Mouse (Mus musculus) MEL (cell line): Measurements from ENCODE around the gene Gm4353. TPM values are rescaled to one million over a fixed set of nuclear protein-coding genes. Genes with fewer than 3 reads are reported as not detected.

ENCODE experiments used
- DNase-seq: peaks from one replicate; pipeline ENCODE4 v3.0.0; 2011; ENCODE audit warnings: low read depth, low spot score
- H3K27ac ChIP-seq: 2 replicates; pipeline ENCODE4 v1.5.1; 2012; ENCODE audit warnings: low read depth, mild to moderate bottlenecking, control low read depth, low read length, moderate library complexity; ENCODE audit not compliant: control insufficient read depth
- H3K27me3 ChIP-seq, 2 experiments: fragments of 150-350 bp in 1 of 2; sonication (generic) in 1 of 2; 2 replicates each; pipeline ENCODE4 v1.6.1; 2012; ENCODE audit warnings: low read length in 2 of 2, mild to moderate bottlenecking in 2 of 2, improper control_type of control experiment in 1 of 2, moderate library complexity in 1 of 2; ENCODE audit not compliant: insufficient read depth in 2 of 2, control insufficient read depth in 1 of 2
- H3K36me3 ChIP-seq, 2 experiments: 2 replicates each; pipeline ENCODE4 v1.6.1; 2012 to 2014; ENCODE audit warnings: low read length in 2 of 2, improper control_type of control experiment in 1 of 2, inconsistent platforms in 1 of 2, mild to moderate bottlenecking in 1 of 2; ENCODE audit not compliant: insufficient read depth in 2 of 2, control insufficient read depth in 1 of 2
- H3K4me1 ChIP-seq, 2 experiments: fragments of 150-350 bp in 1 of 2; sonication (generic) in 1 of 2; 2 replicates each; pipeline ENCODE4 v1.6.1; 2012; ENCODE audit warnings: low read length in 2 of 2, improper control_type of control experiment in 1 of 2, mild to moderate bottlenecking in 1 of 2; ENCODE audit not compliant: insufficient read depth in 2 of 2, control insufficient read depth in 1 of 2
- H3K4me3 ChIP-seq, 2 experiments: fragments of 150-350 bp in 1 of 2; sonication (generic) in 1 of 2; 2 replicates each; pipeline ENCODE4 v1.5.1; 2012; ENCODE audit warnings: low read depth in 2 of 2, low read length in 2 of 2, mild to moderate bottlenecking in 2 of 2, moderate library complexity in 2 of 2, control low read depth in 1 of 2, improper control_type of control experiment in 1 of 2; ENCODE audit not compliant: control insufficient read depth in 1 of 2, insufficient read depth in 1 of 2
- H3K79me2 ChIP-seq: 2 replicates; pipeline ENCODE4 v1.6.1; 2012; ENCODE audit warnings: mild to moderate bottlenecking, low read length, moderate library complexity; ENCODE audit not compliant: control insufficient read depth, poor library complexity, insufficient read depth
- H3K9ac ChIP-seq: 2 replicates; pipeline ENCODE4 v1.6.1; 2012; ENCODE audit warnings: low read depth, mild to moderate bottlenecking, control low read depth, low read length, moderate library complexity; ENCODE audit not compliant: control insufficient read depth, poor library complexity, severe bottlenecking
- H3K9me3 ChIP-seq: fragments of 150-350 bp; sonication (generic); replicated peaks from 2 replicates; pipeline ENCODE4 v1.6.1; 2012; ENCODE audit warnings: mild to moderate bottlenecking, low read length, improper control_type of control experiment, moderate library complexity; ENCODE audit not compliant: insufficient read depth
- CHD1 ChIP-seq: IDR thresholded peaks from 2 replicates; pipeline ENCODE4 v1.6.1; 2012; ENCODE audit warnings: low read depth, mild to moderate bottlenecking, inconsistent platforms, low read length, improper control_type of control experiment
- CHD2 ChIP-seq: IDR thresholded peaks from 2 replicates; pipeline ENCODE4 v1.6.1; 2011; ENCODE audit warnings: low read length, improper control_type of control experiment
- CTCF ChIP-seq, 3 experiments: IDR thresholded peaks in 2 of 3; conservative IDR thresholded peaks in 1 of 3; 2 replicates each; pipeline ENCODE4 v1.5.1; 2011 to 2012; ENCODE audit warnings: low read length in 3 of 3, low read depth in 2 of 3, mild to moderate bottlenecking in 2 of 3, improper control_type of control experiment in 1 of 3, inconsistent platforms in 1 of 3, mixed read lengths in 1 of 3, moderate library complexity in 1 of 3; ENCODE audit not compliant: control insufficient read depth in 1 of 3, insufficient read depth in 1 of 3, poor library complexity in 1 of 3, severe bottlenecking in 1 of 3
- E2F4 ChIP-seq: IDR thresholded peaks from 2 replicates; pipeline ENCODE4 v1.6.1; 2011; ENCODE audit warnings: low read depth, low read length, improper control_type of control experiment, borderline replicate concordance
- ELF1 ChIP-seq: IDR thresholded peaks from 2 replicates; pipeline ENCODE4 v1.6.1; 2014; ENCODE audit warnings: low read depth, mild to moderate bottlenecking, inconsistent platforms, low read length, improper control_type of control experiment, moderate library complexity
- ETS1 ChIP-seq: IDR thresholded peaks from 2 replicates; pipeline ENCODE4 v1.6.1; 2012; ENCODE audit warnings: low read depth, mild to moderate bottlenecking, inconsistent platforms, low read length, improper control_type of control experiment, moderate library complexity
- MAZ ChIP-seq: IDR thresholded peaks from 2 replicates; pipeline ENCODE4 v1.6.1; 2012; ENCODE audit warnings: low read depth, mild to moderate bottlenecking, inconsistent platforms, low read length, improper control_type of control experiment
- MXI1 ChIP-seq: IDR thresholded peaks from 2 replicates; pipeline ENCODE4 v1.6.1; 2011; ENCODE audit warnings: mild to moderate bottlenecking, low read depth, low read length, improper control_type of control experiment
- MYB ChIP-seq: IDR thresholded peaks from 2 replicates; pipeline ENCODE4 v1.6.1; 2011; ENCODE audit warnings: mild to moderate bottlenecking, low read depth, low read length, improper control_type of control experiment
- MYC ChIP-seq: IDR thresholded peaks from 2 replicates; pipeline ENCODE4 v1.6.1; 2011; ENCODE audit warnings: low read depth, mild to moderate bottlenecking, low read length, improper control_type of control experiment, moderate library complexity
- POLR2A ChIP-seq, 2 experiments: IDR thresholded peaks; 2 replicates each; pipeline ENCODE4 v1.6.1; 2011 to 2012; ENCODE audit warnings: low read length in 2 of 2, mild to moderate bottlenecking in 2 of 2, control low read depth in 1 of 2, improper control_type of control experiment in 1 of 2, low read depth in 1 of 2, moderate library complexity in 1 of 2; ENCODE audit not compliant: control insufficient read depth in 1 of 2, insufficient read depth in 1 of 2, poor library complexity in 1 of 2
- POLR2AphosphoS5 ChIP-seq: IDR thresholded peaks from 2 replicates; pipeline ENCODE4 v1.6.1; 2012; ENCODE audit warnings: low read depth, borderline replicate concordance, mild to moderate bottlenecking, inconsistent platforms, low read length, moderate library complexity, mixed read lengths
- RAD21 ChIP-seq: IDR thresholded peaks from 2 replicates; pipeline ENCODE4 v1.6.1; 2011; ENCODE audit warnings: mild to moderate bottlenecking, low read depth, low read length, improper control_type of control experiment
- RCOR1 ChIP-seq: IDR thresholded peaks from 2 replicates; pipeline ENCODE4 v1.6.1; 2012; ENCODE audit warnings: low read depth, mild to moderate bottlenecking, inconsistent platforms, low read length, improper control_type of control experiment
- ZC3H11A ChIP-seq: IDR thresholded peaks from 2 replicates; pipeline ENCODE4 v1.6.1; 2012; ENCODE audit warnings: low read depth, mild to moderate bottlenecking, inconsistent platforms, low read length, improper control_type of control experiment
- ZNF384 ChIP-seq: IDR thresholded peaks from 2 replicates; pipeline ENCODE4 v1.6.1; 2012; ENCODE audit warnings: low read depth, mild to moderate bottlenecking, inconsistent platforms, low read length, improper control_type of control experiment
- polyA plus RNA-seq, 2 experiments: library from polyadenylated mRNA; stranded (reverse) in 1 of 2; unstranded in 1 of 2; fragments of >175 nt in 1 of 2; fragments of >200 nt in 1 of 2; gene quantifications; 2 replicates each; pipeline versions ENCODE4 v1.2.1 to v1.2.4; 2012; ENCODE audit warnings: low replicate concordance in 2 of 2, low read depth in 1 of 2; ENCODE audit not compliant: insufficient read length in 2 of 2, insufficient read depth in 1 of 2, missing spikeins in 1 of 2
- total RNA-seq: library from RNA; depleted of rRNA; stranded (reverse); fragments of 300-350 nt; gene quantifications from 2 replicates; pipeline ENCODE4 v1.2.3, GENCODE M21; 2012

Gm4353 gene
- total and polyA plus RNA-seq, 3 experiments, result 21.0 to 22.7 TPM; not detected in 1

DNA sequence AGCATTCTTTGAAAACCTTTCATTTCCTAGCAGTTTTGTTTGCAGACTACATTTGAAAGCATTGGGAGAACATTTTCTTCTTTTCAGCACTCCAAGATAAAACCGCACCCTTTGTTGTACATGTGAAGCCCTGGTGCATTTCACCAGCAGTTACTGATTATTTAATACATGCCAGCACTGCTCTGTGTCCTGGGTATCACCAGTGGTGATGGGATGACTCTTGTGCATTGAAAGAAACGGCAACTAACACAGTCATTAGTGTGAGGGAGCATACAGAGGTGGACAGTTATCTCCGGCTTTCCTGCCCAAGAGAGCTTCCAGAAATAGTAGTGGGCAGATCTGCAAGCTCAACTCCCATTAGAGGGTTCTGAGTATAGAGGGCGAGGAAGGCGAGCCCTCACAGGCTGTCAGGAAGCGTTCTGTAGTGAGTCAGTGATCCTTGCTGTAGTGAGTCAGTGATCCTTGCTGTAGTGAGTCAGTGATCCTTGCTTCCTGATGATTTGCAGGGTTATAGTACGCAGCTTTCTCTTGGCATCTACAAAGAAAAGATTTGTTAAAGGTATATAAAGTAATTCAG is 15.6 kb upstream of the Gm4353 start:
- Histone ChIP-seq H3K4me3 (no peak overlapping the region), H3K36me3 (peaks cover 16% of the 10 kb centered on the region in 2 experiments), H3K27ac (no peak overlapping the region), H3K9me3 (no peaks in the 10 kb centered on the region), H3K4me1 (peaks cover 0 to 5% of the 10 kb centered on the region in 2 experiments; a peak in 1 of 4 replicates), H3K79me2 (peaks cover 18% of the 10 kb centered on the region), H3K27me3 (no peaks in the 10 kb centered on the region), H3K9ac (no peak overlapping the region)
- TF ChIP-seq POLR2AphosphoS5, result no peak
- no peak for TF ChIP-seq E2F4
- TF ChIP-seq ZNF384, result no peak
- no peak for TF ChIP-seq CHD1
- no peak for TF ChIP-seq CTCF (IDR thresholded peaks at IDR 0.05 in 2 of 3, conservative IDR thresholded peaks at IDR 0.05 in 1 of 3; ENCODE audit: control insufficient read depth in 1 of 3, insufficient read depth in 1 of 3, low read depth in 2 of 3, low read length in 3 of 3, poor library complexity in 1 of 3, severe bottlenecking in 1 of 3)
- no peak for TF ChIP-seq MYB
- TF ChIP-seq ZC3H11A, result no peak
- TF ChIP-seq ELF1, result no peak
- no peak for TF ChIP-seq POLR2A (IDR thresholded peaks at IDR 0.05; ENCODE audit: control insufficient read depth in 1 of 2, insufficient read depth in 1 of 2, low read depth in 1 of 2, low read length in 2 of 2, poor library complexity in 1 of 2)
- TF ChIP-seq MAZ, result no peak
- no peak for TF ChIP-seq CHD2
- TF ChIP-seq RAD21, result no peak
- TF ChIP-seq MYC, result no peak
- DNase-seq, result no peak

DNA sequence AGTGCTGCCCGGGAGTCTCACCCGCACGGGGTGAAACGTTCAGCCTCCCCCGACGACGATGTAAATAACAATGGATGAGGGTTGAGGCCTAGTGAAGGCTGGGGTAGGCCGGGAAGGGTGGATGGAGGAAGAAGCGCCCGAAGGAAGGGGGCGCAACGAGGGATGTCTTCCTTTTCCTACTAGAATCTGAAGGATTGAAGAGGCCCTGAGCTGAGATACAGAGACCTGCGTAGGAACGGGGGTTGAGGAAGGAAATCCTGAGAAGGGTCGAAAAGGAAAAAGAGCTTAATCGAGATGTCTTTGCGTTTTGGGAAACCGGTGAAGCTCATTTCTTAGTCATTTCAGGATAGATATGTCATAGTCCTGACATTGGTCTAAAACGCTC is 9.0 kb upstream of the Gm4353 start:
- TF ChIP-seq CTCF (IDR thresholded peaks at IDR 0.05 in 2 of 3, conservative IDR thresholded peaks at IDR 0.05 in 1 of 3; ENCODE audit: control insufficient read depth in 1 of 3, insufficient read depth in 1 of 3, low read depth in 2 of 3, low read length in 3 of 3, poor library complexity in 1 of 3, severe bottlenecking in 1 of 3) (peak in 1 of 3 experiments; percentile 9; a peak in 1 of 6 replicates), ETS1 (no peak), RCOR1 (0 out of 2 replicates have a peak, but pooled peaks have one; percentile 14), MXI1 (peak; percentile 15; the same call in 1 of the 2 replicates), MYC (0 out of 2 replicates have a peak, but pooled peaks have one; percentile 9)

More for the DNA sequence above, 9.0 kb upstream of the Gm4353 start:
- peaks cover 34% of the 10 kb centered on the region for H3K79me2 ChIP-seq
- no peaks in the 10 kb centered on the region for H3K9me3 ChIP-seq
- peaks cover 4 to 5% of the 10 kb centered on the region in 2 experiments for H3K27me3 ChIP-seq
- H3K27ac ChIP-seq, result peak overlapping the region; percentile 72
- peaks cover 6 to 10% of the 10 kb centered on the region in 2 experiments for H3K4me1 ChIP-seq
- H3K9ac ChIP-seq, result peak overlapping the region; percentile 83
- no peak for DNase-seq
- peak overlapping the region; percentile 81 to 86 for H3K4me3 ChIP-seq
- peaks cover 1 to 29% of the 10 kb centered on the region in 2 experiments; a peak in 3 of 4 replicates for H3K36me3 ChIP-seq
